Mouse (Mus musculus) lung, adult 2 months (tissue): ENCODE results near the gene Rnf220.

Experiments
- CTCF ChIP-seq: fragments of 200-500 bp; IDR thresholded peaks from 2 replicates; pipeline ENCODE4 v1.5.1; 2011; ENCODE audit warnings: mild to moderate bottlenecking, low read length, control low read depth; ENCODE audit not compliant: insufficient read depth
- POLR2A ChIP-seq: fragments of 200-500 bp; IDR thresholded peaks from 2 replicates; pipeline ENCODE4 v1.6.1; 2011; ENCODE audit warnings: low read depth, mild to moderate bottlenecking, control low read depth, low read length, borderline replicate concordance; ENCODE audit errors: extremely low read depth

- TF ChIP-seq CTCF, result no peak
- TF ChIP-seq POLR2A, result no peak
These were observed 49.8 kb upstream of the Rnf220 start for GRCm38 (mm10) chr4:117546616-117547015.
